Mouse (Mus musculus): ENCODE measurements around the gene Gm37240. TPM values are rescaled to one million over a fixed set of nuclear protein-coding genes. Genes with fewer than 3 reads are reported as not detected.

Gene Gm37240
- polyA plus RNA-seq, 1 experiment from 2014 or later = 0.11 TPM

DNA sequence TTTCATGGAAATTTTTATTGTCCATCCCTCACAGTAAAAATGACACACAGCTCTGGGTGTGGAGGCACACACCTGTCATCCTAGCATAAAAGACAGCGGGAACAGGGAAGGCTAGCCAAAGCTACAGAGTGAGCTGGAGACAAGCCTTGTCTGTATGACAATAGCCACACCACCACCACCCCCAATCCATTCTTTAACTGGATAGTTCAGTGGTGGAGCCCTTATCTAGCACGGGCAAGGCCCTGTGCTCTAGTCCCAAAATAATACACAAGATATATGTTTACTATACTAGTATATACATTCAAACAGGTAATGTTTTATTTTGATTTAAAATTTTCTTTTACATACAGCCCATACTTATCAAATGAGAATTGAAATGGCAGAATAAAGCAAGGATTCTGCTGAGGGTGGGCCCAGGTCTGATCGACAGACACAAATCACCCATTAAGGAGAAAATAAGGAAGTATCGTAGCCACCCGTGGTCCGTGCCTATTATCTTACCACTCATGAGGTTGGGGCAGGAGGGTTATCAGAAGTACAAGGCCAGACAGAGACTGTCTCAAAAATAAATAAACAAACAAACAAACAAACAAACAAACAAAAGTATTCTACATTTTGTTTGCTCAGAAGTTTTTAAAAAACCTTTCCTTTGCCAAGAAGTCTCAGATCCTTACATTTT is 1421.4 kb downstream of the Gm37240 start:
- H3K9me3 ChIP-seq (ENCODE audit: control insufficient read depth, low read length) = no peaks in the 10 kb centered on the region
- no peak overlapping the region for H3K4me2 ChIP-seq (ENCODE audit: low read length)
- H3K27ac ChIP-seq (replicated peaks; ENCODE audit: low read depth, low read length) = no peak overlapping the region
- peaks cover 9% of the 10 kb centered on the region for H3K4me1 ChIP-seq (ENCODE audit: control insufficient read depth, insufficient read depth, low read length)
- H3K9ac ChIP-seq (replicated peaks; ENCODE audit: low read length) = no peak overlapping the region
- DNase-seq (no peak), ATAC-seq (ENCODE audit: low FRiP score, low TSS enrichment) (no peak)
- no peak overlapping the region for H3K4me3 ChIP-seq (replicated peaks; ENCODE audit: low read depth, low read length)
- H3K36me3 ChIP-seq (ENCODE audit: control insufficient read depth, insufficient read depth, low read length) = no peaks in the 10 kb centered on the region
- 78% methylated on average over 6 of the region's 6 CpGs for WGBS
- H3K27me3 ChIP-seq (ENCODE audit: control insufficient read depth, insufficient read depth, low read length) = no peaks in the 10 kb centered on the region

DNA sequence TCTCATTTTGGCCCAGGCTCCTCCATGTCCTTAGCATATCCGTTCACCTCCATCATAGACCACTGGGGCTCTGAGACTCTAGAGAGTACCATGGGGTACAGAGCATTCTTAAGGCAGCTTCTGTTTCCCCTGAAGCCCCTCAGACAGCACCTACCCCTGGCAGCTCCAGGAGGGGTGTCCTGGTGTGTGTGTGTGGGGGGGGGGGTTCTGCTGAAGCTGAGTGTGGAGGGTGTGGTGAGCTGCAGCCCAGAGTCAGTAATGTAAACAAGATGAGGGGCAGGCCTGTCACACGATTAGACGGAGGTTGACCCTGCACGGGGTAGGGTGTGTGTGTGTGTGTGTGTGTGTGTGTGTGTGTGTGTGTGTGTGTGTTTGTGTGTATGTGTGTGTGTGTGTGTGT is 1425.6 kb downstream of the Gm37240 start:
- no peak overlapping the region for H3K4me3 ChIP-seq (replicated peaks; ENCODE audit: low read depth, low read length)
- no peak overlapping the region for H3K27ac ChIP-seq (replicated peaks; ENCODE audit: low read depth, low read length)
- H3K27me3 ChIP-seq (ENCODE audit: control insufficient read depth, insufficient read depth, low read length) = no peaks in the 10 kb centered on the region
- ATAC-seq (ENCODE audit: low FRiP score, low TSS enrichment) = no peak
- no peak overlapping the region for H3K9ac ChIP-seq (replicated peaks; ENCODE audit: low read length)
- H3K4me2 ChIP-seq (ENCODE audit: low read length) = no peak overlapping the region
- H3K36me3 ChIP-seq (ENCODE audit: control insufficient read depth, insufficient read depth, low read length) = no peaks in the 10 kb centered on the region
- peaks cover 3% of the 10 kb centered on the region; the same call in 1 of the 2 replicates for H3K4me1 ChIP-seq (ENCODE audit: control insufficient read depth, insufficient read depth, low read length)
- no peak for DNase-seq
- no peaks in the 10 kb centered on the region for H3K9me3 ChIP-seq (ENCODE audit: control insufficient read depth, low read length)
- 36% methylated on average over 4 of the region's 4 CpGs for WGBS

- H3K27me3 ChIP-seq (ENCODE audit: control insufficient read depth, insufficient read depth, low read length) = no peaks in the 10 kb centered on the region
- DNase-seq = no peak
- H3K4me2 ChIP-seq (ENCODE audit: low read length) = no peak overlapping the region
- WGBS = 40% methylated on average over 12 of the region's 12 CpGs
- no peak overlapping the region for H3K4me3 ChIP-seq (replicated peaks; ENCODE audit: low read depth, low read length)
- no peak for ATAC-seq (ENCODE audit: low FRiP score, low TSS enrichment)
- H3K9ac ChIP-seq (replicated peaks; ENCODE audit: low read length) = no peak overlapping the region
- H3K4me1 ChIP-seq (ENCODE audit: control insufficient read depth, insufficient read depth, low read length) = peaks cover 3% of the 10 kb centered on the region; the same call in 1 of the 2 replicates
- H3K27ac ChIP-seq (replicated peaks; ENCODE audit: low read depth, low read length) = no peak overlapping the region
- H3K9me3 ChIP-seq (ENCODE audit: control insufficient read depth, low read length) = no peaks in the 10 kb centered on the region
- H3K36me3 ChIP-seq (ENCODE audit: control insufficient read depth, insufficient read depth, low read length) = no peaks in the 10 kb centered on the region
Observed at GRCm38 (mm10) chr3:84460952-84461351, 1426.4 kb downstream of the Gm37240 start.

GRCm38 (mm10) chr3:84460499-84460898 is 1426.8 kb downstream of the Gm37240 start:
- Histone ChIP-seq H3K9me3 (ENCODE audit: control insufficient read depth, low read length) (no peaks in the 10 kb centered on the region), H3K9ac (replicated peaks; ENCODE audit: low read length) (no peak overlapping the region), H3K27me3 (ENCODE audit: control insufficient read depth, insufficient read depth, low read length) (no peaks in the 10 kb centered on the region), H3K4me2 (ENCODE audit: low read length) (no peak overlapping the region), H3K36me3 (ENCODE audit: control insufficient read depth, insufficient read depth, low read length) (no peaks in the 10 kb centered on the region), H3K4me3 (replicated peaks; ENCODE audit: low read depth, low read length) (no peak overlapping the region), H3K27ac (replicated peaks; ENCODE audit: low read depth, low read length) (no peak overlapping the region), H3K4me1 (ENCODE audit: control insufficient read depth, insufficient read depth, low read length) (peaks cover 3% of the 10 kb centered on the region; the same call in 1 of the 2 replicates)
- DNase-seq = no peak
- WGBS = 39% methylated on average over 3 of the region's 3 CpGs
- ATAC-seq (ENCODE audit: low FRiP score, low TSS enrichment) = no peak

- no peaks in the 10 kb centered on the region for H3K4me1 ChIP-seq (ENCODE audit: control insufficient read depth, insufficient read depth, low read length)
- 82% methylated on average over 12 of the region's 12 CpGs for WGBS
Observed at GRCm38 (mm10) chr3:84455733-84456417, 1431.4 kb downstream of the Gm37240 start.

DNA sequence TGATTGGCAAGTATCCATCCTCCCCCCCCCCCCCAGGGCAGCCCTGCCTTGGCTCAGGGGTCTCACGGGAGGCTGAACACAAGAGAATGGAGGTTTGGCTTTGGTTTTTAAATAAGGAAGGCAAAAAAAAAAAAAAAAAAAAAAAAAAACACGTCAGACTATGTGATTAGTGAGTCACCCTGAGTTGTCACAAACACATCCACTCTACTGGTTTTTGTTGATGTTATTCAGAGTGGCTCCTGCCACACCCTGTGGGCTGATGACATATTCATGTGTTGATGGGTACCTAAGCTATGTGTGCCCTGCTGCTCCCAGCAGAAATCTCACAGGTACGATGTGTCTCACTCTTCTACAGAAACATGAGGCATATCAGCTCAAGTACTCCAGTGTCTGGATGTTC is 1436.7 kb downstream of the Gm37240 start:
- 43% methylated on average over 3 of the region's 3 CpGs for WGBS
- Histone ChIP-seq H3K9me3 (ENCODE audit: control insufficient read depth, low read length) (no peaks in the 10 kb centered on the region), H3K9ac (replicated peaks; ENCODE audit: low read length) (no peak overlapping the region), H3K4me1 (ENCODE audit: control insufficient read depth, insufficient read depth, low read length) (no peaks in the 10 kb centered on the region), H3K4me3 (replicated peaks; ENCODE audit: low read depth, low read length) (no peak overlapping the region), H3K27me3 (ENCODE audit: control insufficient read depth, insufficient read depth, low read length) (no peaks in the 10 kb centered on the region), H3K36me3 (ENCODE audit: control insufficient read depth, insufficient read depth, low read length) (no peaks in the 10 kb centered on the region), H3K4me2 (ENCODE audit: low read length) (no peak overlapping the region), H3K27ac (replicated peaks; ENCODE audit: low read depth, low read length) (no peak overlapping the region)
- ATAC-seq (ENCODE audit: low FRiP score, low TSS enrichment) (no peak), DNase-seq (no peak)

More at GRCm38 (mm10) chr3:84455733-84456417, 1431.4 kb downstream of the Gm37240 start:
- Histone ChIP-seq H3K27me3 (ENCODE audit: control insufficient read depth, insufficient read depth, low read length) (no peaks in the 10 kb centered on the region), H3K27ac (replicated peaks; ENCODE audit: low read depth, low read length) (no peak overlapping the region), H3K9me3 (ENCODE audit: control insufficient read depth, low read length) (no peaks in the 10 kb centered on the region), H3K4me2 (ENCODE audit: low read length) (no peak overlapping the region), H3K9ac (replicated peaks; ENCODE audit: low read length) (no peak overlapping the region), H3K4me3 (replicated peaks; ENCODE audit: low read depth, low read length) (no peak overlapping the region), H3K36me3 (ENCODE audit: control insufficient read depth, insufficient read depth, low read length) (no peaks in the 10 kb centered on the region)
- no peak for ATAC-seq (ENCODE audit: low FRiP score, low TSS enrichment)
- DNase-seq = no peak

DNA sequence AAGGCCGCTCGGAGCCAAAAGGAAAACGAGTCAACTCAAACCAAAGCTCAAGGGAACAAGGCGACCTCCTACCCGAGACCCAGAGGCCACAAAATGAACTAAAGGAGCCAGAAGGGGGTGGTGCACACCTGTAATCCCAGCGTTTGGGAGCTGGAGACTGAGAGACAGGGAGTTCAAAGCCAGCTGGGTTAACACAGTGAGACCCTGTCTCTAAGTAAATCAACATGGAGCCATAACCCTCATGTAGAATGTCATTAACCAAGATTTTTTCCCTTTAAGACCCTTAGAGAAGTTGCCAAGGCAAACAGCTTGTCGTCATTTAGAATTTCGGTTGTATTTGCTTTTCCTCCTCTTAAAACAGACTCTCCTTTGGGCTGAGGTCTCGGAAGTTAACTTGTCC is 1438.3 kb downstream of the Gm37240 start:
- DNase-seq = no peak
- Histone ChIP-seq H3K4me1 (ENCODE audit: control insufficient read depth, insufficient read depth, low read length) (no peaks in the 10 kb centered on the region), H3K36me3 (ENCODE audit: control insufficient read depth, insufficient read depth, low read length) (0 out of 2 replicates have a peak, but pooled peaks cover 5% of the 10 kb centered on the region), H3K4me3 (replicated peaks; ENCODE audit: low read depth, low read length) (no peak overlapping the region), H3K9ac (replicated peaks; ENCODE audit: low read length) (no peak overlapping the region), H3K4me2 (ENCODE audit: low read length) (no peak overlapping the region), H3K27ac (replicated peaks; ENCODE audit: low read depth, low read length) (no peak overlapping the region), H3K9me3 (ENCODE audit: control insufficient read depth, low read length) (no peaks in the 10 kb centered on the region), H3K27me3 (ENCODE audit: control insufficient read depth, insufficient read depth, low read length) (no peaks in the 10 kb centered on the region)
- no peak for ATAC-seq (ENCODE audit: low FRiP score, low TSS enrichment)
- 85% methylated on average over 9 of the region's 9 CpGs for WGBS

GRCm38 (mm10) chr3:84447803-84448202 is 1439.5 kb downstream of the Gm37240 start:
- no peak overlapping the region for H3K4me2 ChIP-seq (ENCODE audit: low read length)
- no peak overlapping the region for H3K27ac ChIP-seq (replicated peaks; ENCODE audit: low read depth, low read length)
- H3K9me3 ChIP-seq (ENCODE audit: control insufficient read depth, low read length) = no peaks in the 10 kb centered on the region
- ATAC-seq (ENCODE audit: low FRiP score, low TSS enrichment) = no peak
- DNase-seq = no peak
- no peaks in the 10 kb centered on the region for H3K4me1 ChIP-seq (ENCODE audit: control insufficient read depth, insufficient read depth, low read length)
- 63% methylated on average over 5 of the region's 5 CpGs for WGBS
- H3K27me3 ChIP-seq (ENCODE audit: control insufficient read depth, insufficient read depth, low read length) = no peaks in the 10 kb centered on the region
- H3K4me3 ChIP-seq (replicated peaks; ENCODE audit: low read depth, low read length) = no peak overlapping the region
- H3K36me3 ChIP-seq (ENCODE audit: control insufficient read depth, insufficient read depth, low read length) = 0 out of 2 replicates have a peak, but pooled peaks cover 5% of the 10 kb centered on the region
- no peak overlapping the region for H3K9ac ChIP-seq (replicated peaks; ENCODE audit: low read length)

Measured in midbrain, embryonic 14.5 days (tissue).